19 mouse cellular contexts compared by ENCODE assay signal in genomic region chr10:79871845-79872244, GRCm38 (mm10). TPM values are rescaled to one million over a fixed set of nuclear protein-coding genes. Genes with fewer than 3 reads are reported as not detected.
DNase-seq lines count a peak whose midpoint lies in the region; ATAC-seq and TF ChIP-seq lines count a peak whose summit lies in the region.
"Had no signal": no experiment of that assay in that cellular context is flagged by ENCODE, and none has a peak within 500 bp of the region (broad histone marks: within the 10 kb centered on the region; RNA-seq: fewer than 3 reads in every experiment).

No protein-coding gene starts in this region.

- peak overlapping the region; percentile 87 for H3K4me3 ChIP-seq in forebrain, embryonic 15.5 days
- H3K4me3 ChIP-seq in hindbrain, embryonic 16.5 days (ENCODE audit: low read length) = peak overlapping the region; percentile 65
- peak overlapping the region; percentile 70; the same call in 1 of the 2 replicates for H3K4me3 ChIP-seq in midbrain, postnatal 0 days (ENCODE audit: low read depth, low read length)
- H3K4me3 ChIP-seq: intestine, embryonic 15.5 days had no signal

- peak; percentile 41; the same call in 1 of the 2 replicates for ATAC-seq in frontal cortex, adult (ENCODE audit: low TSS enrichment)
- ATAC-seq in forebrain, embryonic 15.5 days (replicated peaks) = no peak
- no peak for ATAC-seq in hindbrain, embryonic 16.5 days
- ATAC-seq in midbrain, postnatal 0 days (ENCODE audit: low FRiP score) = no peak
- ATAC-seq: intestine, embryonic 15.5 days had no signal

- H3K27ac ChIP-seq in forebrain, embryonic 15.5 days (replicated peaks) = peak overlapping the region; percentile 20; the same call in 1 of the 2 replicates
- no peak overlapping the region for H3K27ac ChIP-seq in hindbrain, embryonic 16.5 days (ENCODE audit: low read depth, low read length)
- H3K27ac ChIP-seq in midbrain, postnatal 0 days (ENCODE audit: low read depth, low read length) = no peak overlapping the region
- H3K27ac ChIP-seq: intestine, embryonic 15.5 days had no signal

- H3K36me3 ChIP-seq in forebrain, embryonic 15.5 days = peaks cover 30% of the 10 kb centered on the region
- peaks cover 3% of the 10 kb centered on the region; the same call in 1 of the 2 replicates for H3K36me3 ChIP-seq in hindbrain, embryonic 16.5 days (ENCODE audit: control insufficient read depth, insufficient read depth, low read length)
- peaks cover 6% of the 10 kb centered on the region for H3K36me3 ChIP-seq in midbrain, postnatal 0 days (ENCODE audit: insufficient read depth, low read length)
- H3K36me3 ChIP-seq: intestine, embryonic 15.5 days had no signal

- H3K4me2 ChIP-seq in forebrain, embryonic 15.5 days (replicated peaks) = peak overlapping the region; percentile 69
- H3K4me2 ChIP-seq in hindbrain, embryonic 16.5 days (ENCODE audit: low read length) = peak overlapping the region; percentile 96
- peak overlapping the region; percentile 92 for H3K4me2 ChIP-seq in midbrain, postnatal 0 days (ENCODE audit: low read depth, low read length, poor library complexity, severe bottlenecking)

- peaks cover 63% of the 10 kb centered on the region for H3K4me1 ChIP-seq in forebrain, embryonic 15.5 days
- H3K4me1 ChIP-seq in hindbrain, embryonic 16.5 days (ENCODE audit: control insufficient read depth, insufficient read depth, low read depth, low read length) = peaks cover 29% of the 10 kb centered on the region
- peaks cover 9% of the 10 kb centered on the region; the same call in 1 of the 2 replicates for H3K4me1 ChIP-seq in midbrain, postnatal 0 days (ENCODE audit: insufficient read depth, low read length)

- TF ChIP-seq CTCF in midbrain, postnatal 0 days (IDR thresholded peaks at IDR 0.05) = no peak

- H3K27me3 ChIP-seq in forebrain, embryonic 15.5 days = no peaks in the 10 kb centered on the region
- no peaks in the 10 kb centered on the region for H3K27me3 ChIP-seq in hindbrain, embryonic 16.5 days (replicated peaks; ENCODE audit: control insufficient read depth, insufficient read depth, low read length)
- H3K27me3 ChIP-seq in midbrain, postnatal 0 days (ENCODE audit: insufficient read depth, low read length) = no peaks in the 10 kb centered on the region
- H3K27me3 ChIP-seq: intestine, embryonic 15.5 days had no signal

- no peak overlapping the region for H3K9ac ChIP-seq in forebrain, embryonic 15.5 days (replicated peaks)
- H3K9ac ChIP-seq in hindbrain, embryonic 16.5 days (ENCODE audit: low read depth, low read length) = no peak overlapping the region; the same call in 1 of the 2 replicates
- H3K9ac ChIP-seq in midbrain, postnatal 0 days (replicated peaks; ENCODE audit: low read length, poor library complexity, severe bottlenecking) = no peak overlapping the region
- H3K9ac ChIP-seq: intestine, embryonic 15.5 days had no signal

- H3K9me3 ChIP-seq in forebrain, embryonic 15.5 days = no peaks in the 10 kb centered on the region
- no peaks in the 10 kb centered on the region for H3K9me3 ChIP-seq in hindbrain, embryonic 16.5 days (ENCODE audit: control insufficient read depth, low read length)
- no peaks in the 10 kb centered on the region for H3K9me3 ChIP-seq in midbrain, postnatal 0 days (ENCODE audit: low read length)
- H3K9me3 ChIP-seq: intestine, embryonic 15.5 days had no signal

- 68% methylated on average over 8 of the region's 8 CpGs for WGBS in forebrain, embryonic 15.5 days
- WGBS in hindbrain, embryonic 16.5 days = 77% methylated on average over 8 of the region's 8 CpGs
- WGBS in midbrain, postnatal 0 days = 87% methylated on average over 8 of the region's 8 CpGs

- no peak for DNase-seq in frontal cortex, adult 2 months (ENCODE audit: extremely low spot score in 1 of 2, low spot score in 1 of 2)
- no peak for DNase-seq in midbrain, postnatal 0 days (ENCODE audit: low spot score)
- no peak for DNase-seq in urinary bladder, postnatal 10 days (ENCODE audit: low spot score)
- DNase-seq in adrenal gland, adult (ENCODE audit: inconsistent age in 2 of 2, low spot score in 1 of 2) = no peak
- DNase-seq in left cerebral cortex, adult 9 months (ENCODE audit: low spot score in 2 of 2) = no peak
- DNase-seq: cerebellum, postnatal 14 days; heart, adult 18-20 months; kidney, postnatal 25 days; lung, postnatal 36 days; right cerebral cortex, postnatal 14 days had no signal

RNA-seq across cellular contexts. Expression of gene Prtn3, which starts 2.4 kb away (rescaled TPM):
- polyA plus RNA-seq in frontal cortex, adult 2 months (2012; rRNA removed) = 5.8 and 6.7 TPM in 2 replicates
- 13.5 and 15.0 TPM in 2 replicates for polyA plus RNA-seq in forebrain, embryonic 15.5 days (2015; fragmentation: Nextera tagmentation; extraction: Ambion mirVana)
- polyA plus RNA-seq in hindbrain, embryonic 16.5 days (2015; fragmentation: Nextera tagmentation; extraction: Ambion mirVana) = 10.4 and 11.2 TPM in 2 replicates
- total RNA-seq in midbrain, postnatal 0 days (2014; rRNA removed) = 5.9 and 7.5 TPM in 2 replicates
- 11.7 and 14.6 TPM in 2 replicates for polyA plus RNA-seq in midbrain, postnatal 0 days (2015; fragmentation: Nextera tagmentation; extraction: Ambion mirVana)
- total RNA-seq: gastrocnemius, adult 8-10 months; heart, adult 18-20 months had no signal

RNA-seq across cellular contexts. Expression of gene Plppr3, which starts 2.6 kb away (rescaled TPM):
- 124 and 134 TPM in 2 replicates for polyA plus RNA-seq in frontal cortex, adult 2 months (2012; rRNA removed)
- 405 and 410 TPM in 2 replicates for polyA plus RNA-seq in forebrain, embryonic 15.5 days (2015; fragmentation: Nextera tagmentation; extraction: Ambion mirVana)
- 387 and 426 TPM in 2 replicates for polyA plus RNA-seq in hindbrain, embryonic 16.5 days (2015; fragmentation: Nextera tagmentation; extraction: Ambion mirVana)
- total RNA-seq in midbrain, postnatal 0 days (2014; rRNA removed) = 494 and 539 TPM in 2 replicates
- polyA plus RNA-seq in midbrain, postnatal 0 days (2015; fragmentation: Nextera tagmentation; extraction: Ambion mirVana) = 350 and 358 TPM in 2 replicates

RNA-seq across cellular contexts. Expression of gene Elane, which starts 14.2 kb away (rescaled TPM):
- 0.27 TPM in 1 of 2 replicates, not detected in the other for polyA plus RNA-seq in frontal cortex, adult 2 months (2012; rRNA removed)
- 0.19 TPM in 1 of 2 replicates, not detected in the other for polyA plus RNA-seq in forebrain, embryonic 15.5 days (2015; fragmentation: Nextera tagmentation; extraction: Ambion mirVana)
- 0.26 and 0.32 TPM in 2 replicates for polyA plus RNA-seq in hindbrain, embryonic 16.5 days (2015; fragmentation: Nextera tagmentation; extraction: Ambion mirVana)
- total RNA-seq in midbrain, postnatal 0 days (2014; rRNA removed) = not detected in 2 replicates
- polyA plus RNA-seq in midbrain, postnatal 0 days (2015; fragmentation: Nextera tagmentation; extraction: Ambion mirVana) = not detected in 2 replicates
- total RNA-seq: gastrocnemius, adult 8-10 months; heart, adult 18-20 months; layer of hippocampus, postnatal 25 days had no signal
- polyA plus RNA-seq: heart, postnatal 0 days had no signal

RNA-seq across cellular contexts. Expression of gene Ptbp1, which starts 17.6 kb away (rescaled TPM):
- 59.5 and 71.5 TPM in 2 replicates for polyA plus RNA-seq in frontal cortex, adult 2 months (2012; rRNA removed)
- polyA plus RNA-seq in forebrain, embryonic 15.5 days (2015; fragmentation: Nextera tagmentation; extraction: Ambion mirVana) = 108 and 120 TPM in 2 replicates
- 61.2 and 79.2 TPM in 2 replicates for polyA plus RNA-seq in hindbrain, embryonic 16.5 days (2015; fragmentation: Nextera tagmentation; extraction: Ambion mirVana)
- 114 and 119 TPM in 2 replicates for total RNA-seq in midbrain, postnatal 0 days (2014; rRNA removed)
- polyA plus RNA-seq in midbrain, postnatal 0 days (2015; fragmentation: Nextera tagmentation; extraction: Ambion mirVana) = 46.2 and 49.7 TPM in 2 replicates

RNA-seq across cellular contexts. Expression of gene Cfd, which starts 18.8 kb away (rescaled TPM):
- polyA plus RNA-seq in frontal cortex, adult 2 months (2012; rRNA removed) = 1.1 and 3.5 TPM in 2 replicates
- not detected in 2 replicates for polyA plus RNA-seq in forebrain, embryonic 15.5 days (2015; fragmentation: Nextera tagmentation; extraction: Ambion mirVana)
- not detected in 2 replicates for polyA plus RNA-seq in hindbrain, embryonic 16.5 days (2015; fragmentation: Nextera tagmentation; extraction: Ambion mirVana)
- not detected in 2 replicates for total RNA-seq in midbrain, postnatal 0 days (2014; rRNA removed)
- polyA plus RNA-seq in midbrain, postnatal 0 days (2015; fragmentation: Nextera tagmentation; extraction: Ambion mirVana) = not detected in 2 replicates
- total RNA-seq: layer of hippocampus, postnatal 25 days had no signal
- polyA plus RNA-seq: heart, postnatal 0 days; intestine, embryonic 15.5 days; limb, embryonic 11.5 days; liver, embryonic 16.5 days had no signal
